Mouse (Mus musculus) lung, adult 2 months (tissue): ENCODE data around the gene Alk. TPM values are rescaled to one million over a fixed set of nuclear protein-coding genes. Genes with fewer than 3 reads are reported as not detected.

Source experiments
- DNase-seq: peaks from one replicate; pipeline ENCODE4 v3.0.0; 2022
- H3K4me1 ChIP-seq: fragments of 200-500 bp; 2 replicates; pipeline ENCODE4 v1.6.1; 2011; ENCODE audit warnings: low read length; ENCODE audit not compliant: control insufficient read depth, insufficient read depth
- H3K4me3 ChIP-seq: fragments of 200-500 bp; replicated peaks from 2 replicates; pipeline ENCODE3; 2011; ENCODE audit warnings: low read depth, mild to moderate bottlenecking, control low read depth, low read length; ENCODE audit errors: extremely low read depth
- CTCF ChIP-seq: fragments of 200-500 bp; IDR thresholded peaks from 2 replicates; pipeline ENCODE4 v1.5.1; 2011; ENCODE audit warnings: mild to moderate bottlenecking, low read length, control low read depth; ENCODE audit not compliant: insufficient read depth
- POLR2A ChIP-seq: fragments of 200-500 bp; IDR thresholded peaks from 2 replicates; pipeline ENCODE4 v1.6.1; 2011; ENCODE audit warnings: low read depth, mild to moderate bottlenecking, control low read depth, low read length, borderline replicate concordance; ENCODE audit errors: extremely low read depth
- WGBS: fragments of 180-500 bp; shearing (Covaris S2); methylation state at CpG from one replicate; pipeline ENCODE4 v1.1.7; 2018; 5-methylcytosine and 5-hydroxymethylcytosine counted together
- polyA plus RNA-seq: library from polyadenylated mRNA; depleted of rRNA; stranded (reverse); fragments of >200 nt; gene quantifications from 2 replicates; pipeline ENCODE4 v1.2.3, GENCODE M21; 2012

Gene Alk
- polyA plus RNA-seq, 1 experiment: not detected

DNA sequence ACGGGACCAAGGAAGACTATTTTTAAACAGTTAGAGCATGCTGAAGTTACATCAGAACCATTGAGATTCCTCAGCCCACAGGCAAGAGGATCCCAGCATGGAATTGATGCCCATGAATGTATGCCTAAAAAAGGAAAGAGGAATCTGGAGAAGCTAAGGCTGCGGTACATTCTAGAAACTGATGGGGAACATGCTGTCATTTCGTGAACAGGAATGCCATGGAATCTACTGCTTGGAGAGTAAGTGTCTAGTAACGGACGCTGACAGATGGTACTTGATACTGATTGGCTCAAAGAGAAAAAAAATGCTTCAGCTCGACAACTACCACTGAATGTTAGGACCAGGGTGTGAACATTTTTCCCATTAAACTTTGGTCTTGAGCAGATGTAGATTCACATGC, 69.1 kb downstream of the Alk start:
- 75% methylated on average over 6 of the region's 6 CpGs for WGBS
- DNase-seq: no peak
- H3K4me3 ChIP-seq: no peak overlapping the region
- TF ChIP-seq CTCF (no peak), POLR2A (no peak)
- H3K4me1 ChIP-seq: no peaks in the 10 kb centered on the region

DNA sequence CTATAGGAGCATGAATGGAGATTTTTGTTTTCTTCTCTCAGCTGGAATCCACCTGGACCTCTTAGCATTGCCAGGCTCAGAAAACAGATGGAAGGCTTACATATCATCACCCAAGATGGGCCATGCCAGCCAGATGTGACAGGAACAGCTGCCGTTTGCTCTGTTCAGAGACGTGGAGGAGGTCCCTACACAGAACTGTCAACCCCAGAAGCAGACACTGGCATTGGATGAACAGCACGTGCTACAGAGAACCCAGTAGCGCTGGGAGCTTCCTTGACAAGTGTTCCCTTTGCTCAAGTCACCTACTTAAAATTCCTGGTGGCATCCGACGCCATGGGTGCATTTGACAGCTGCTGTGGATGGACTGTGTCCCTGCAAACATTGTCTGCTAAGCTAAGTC, 72.2 kb downstream of the Alk start:
- 69% methylated on average over 6 of the region's 6 CpGs for WGBS
- H3K4me3 ChIP-seq: no peak overlapping the region
- TF ChIP-seq POLR2A: no peak
- TF ChIP-seq CTCF: no peak
- no peak for DNase-seq
- H3K4me1 ChIP-seq: no peaks in the 10 kb centered on the region

DNA sequence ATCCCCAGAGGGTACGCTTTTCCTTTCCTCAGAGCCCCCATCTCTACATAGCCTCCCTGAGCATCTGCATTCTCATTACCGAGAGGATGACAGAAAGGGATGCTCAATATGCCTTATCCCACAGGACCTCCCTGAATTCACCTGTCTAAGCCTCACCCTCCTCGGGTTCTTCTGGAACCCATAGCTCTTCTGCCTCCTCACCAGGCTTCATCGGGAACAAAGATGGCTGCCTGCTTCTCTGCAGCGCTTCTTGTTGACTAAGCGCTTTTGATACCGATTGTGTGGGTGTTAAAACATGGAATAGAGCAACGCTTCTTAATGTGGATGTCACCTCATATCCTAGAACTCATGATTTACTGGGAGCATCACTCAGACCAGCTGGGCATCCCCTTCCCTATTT, 75.9 kb downstream of the Alk start:
- no peak for TF ChIP-seq POLR2A
- no peak for TF ChIP-seq CTCF
- 89% methylated on average over 8 of the region's 8 CpGs for WGBS
- DNase-seq: no peak
- Histone ChIP-seq H3K4me1 (no peaks in the 10 kb centered on the region), H3K4me3 (no peak overlapping the region)

DNA sequence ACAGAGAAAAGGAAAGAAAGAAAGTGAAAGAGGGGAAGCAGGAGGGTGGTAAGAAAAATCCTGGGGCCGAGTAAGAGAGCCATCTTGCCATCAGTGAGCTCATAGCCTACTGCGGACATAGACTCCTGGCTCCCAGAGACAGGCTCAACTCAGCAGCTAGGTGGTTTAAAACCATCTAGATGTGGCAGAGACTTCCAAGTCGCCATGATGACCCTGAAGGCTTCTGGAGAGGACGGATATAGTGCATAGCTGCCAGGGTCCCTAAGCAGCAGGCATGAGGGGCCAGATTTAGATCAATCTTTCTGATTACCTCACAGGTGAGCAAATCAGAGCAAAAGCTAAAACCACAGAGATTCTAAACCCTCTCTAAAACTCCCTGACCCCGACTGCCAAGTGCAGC, 76.9 kb downstream of the Alk start:
- no peak for DNase-seq
- WGBS: 61% methylated on average over 5 of the region's 5 CpGs
- TF ChIP-seq CTCF (no peak), POLR2A (no peak)
- no peak overlapping the region for H3K4me3 ChIP-seq
- H3K4me1 ChIP-seq: no peaks in the 10 kb centered on the region

DNA sequence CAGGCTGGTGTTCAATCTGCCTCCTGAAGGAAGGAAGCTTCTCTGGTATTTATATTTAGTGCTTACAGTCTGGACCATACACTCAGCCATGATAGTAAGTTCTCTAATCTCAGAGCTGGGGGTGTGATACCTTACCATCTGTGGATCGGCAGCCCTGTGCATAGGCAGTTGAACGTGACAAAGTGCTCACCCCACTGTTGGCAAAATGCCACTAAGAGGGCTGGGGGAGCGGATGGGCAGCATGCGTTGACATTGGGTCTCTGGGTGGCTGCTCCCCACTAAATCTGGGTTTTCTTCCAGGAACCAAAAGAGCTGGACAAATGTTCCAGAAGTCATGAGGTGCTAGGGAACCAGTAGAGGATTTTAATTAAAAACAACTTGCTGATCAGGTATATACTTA, 78.1 kb downstream of the Alk start:
- Histone ChIP-seq H3K4me1 (no peaks in the 10 kb centered on the region), H3K4me3 (no peak overlapping the region)
- TF ChIP-seq POLR2A (no peak), CTCF (no peak)
- WGBS: 61% methylated on average over 4 of the region's 4 CpGs
- DNase-seq: no peak

DNA sequence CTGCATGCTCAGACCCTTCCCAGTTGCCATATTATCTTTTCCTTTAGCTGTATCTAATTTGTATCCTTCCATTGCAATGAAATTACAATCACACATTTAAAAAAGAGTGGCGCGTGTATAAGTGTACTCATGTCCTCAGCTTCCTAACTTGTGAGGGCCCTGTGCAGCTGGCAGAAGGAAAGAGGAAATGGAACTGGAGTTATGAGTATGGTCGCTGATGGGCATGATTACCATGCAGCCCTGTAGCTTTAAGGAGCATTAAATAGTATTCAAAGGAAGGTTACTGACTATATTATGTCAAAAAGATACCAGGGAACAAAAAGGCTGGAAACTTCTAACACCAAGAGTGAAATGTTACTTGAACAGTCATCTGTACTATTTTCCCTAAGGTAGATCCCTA, 79.6 kb downstream of the Alk start:
- 93% methylated on average over 3 of the region's 3 CpGs for WGBS
- no peak for DNase-seq
- TF ChIP-seq POLR2A: no peak
- TF ChIP-seq CTCF: no peak

DNA sequence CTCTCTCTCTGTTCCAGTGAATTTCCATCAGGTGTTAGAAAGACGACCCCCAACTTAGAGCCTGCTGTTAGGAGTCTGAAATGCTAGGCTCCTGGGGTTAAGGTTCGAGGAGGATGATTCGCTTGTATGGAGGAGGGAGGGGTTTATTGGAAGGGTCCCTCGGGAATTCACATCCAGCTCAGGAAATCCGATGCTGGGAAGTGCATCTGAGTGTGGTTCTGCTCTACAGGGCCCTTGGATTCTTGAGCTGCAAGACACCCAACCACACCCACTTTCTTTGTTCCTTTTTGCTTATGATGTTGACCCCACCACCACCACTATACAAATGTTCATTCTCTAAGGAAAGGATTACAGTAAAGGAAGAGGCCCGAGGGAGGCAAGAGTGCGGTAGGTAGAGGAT, 81.4 kb downstream of the Alk start:
- no peak for TF ChIP-seq POLR2A
- no peak for TF ChIP-seq CTCF
- H3K4me1 ChIP-seq: no peaks in the 10 kb centered on the region
- H3K4me3 ChIP-seq: no peak overlapping the region
- 49% methylated on average over 7 of the region's 7 CpGs for WGBS
- DNase-seq: no peak

More for the DNA sequence above, 79.6 kb downstream of the Alk start:
- H3K4me3 ChIP-seq: no peak overlapping the region
- H3K4me1 ChIP-seq: no peaks in the 10 kb centered on the region

DNA sequence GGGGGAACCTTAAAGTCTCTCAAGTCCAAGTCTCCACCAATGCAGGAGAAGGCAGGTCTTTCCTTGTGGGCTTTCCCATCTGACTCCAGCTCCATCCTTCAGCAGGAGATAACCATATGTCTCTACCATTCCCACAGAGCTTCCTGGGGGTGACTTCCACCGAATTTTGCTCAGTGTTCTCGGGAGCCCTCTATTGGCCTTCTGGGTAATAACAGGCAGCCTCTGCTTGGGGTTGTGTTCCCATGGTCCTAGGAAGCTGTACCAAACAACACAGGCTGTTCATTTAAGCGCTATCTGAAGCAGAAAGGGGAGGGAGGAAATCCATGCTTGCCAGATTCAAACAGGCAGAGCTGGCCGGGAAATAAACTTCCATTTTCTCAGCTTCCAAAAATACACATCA, 82.0 kb downstream of the Alk start:
- TF ChIP-seq CTCF (peak; percentile 45), POLR2A (no peak)
- Histone ChIP-seq H3K4me3 (no peak overlapping the region), H3K4me1 (no peaks in the 10 kb centered on the region)
- 10% methylated on average over 4 of the region's 4 CpGs for WGBS
- DNase-seq: peak; percentile 28

DNA sequence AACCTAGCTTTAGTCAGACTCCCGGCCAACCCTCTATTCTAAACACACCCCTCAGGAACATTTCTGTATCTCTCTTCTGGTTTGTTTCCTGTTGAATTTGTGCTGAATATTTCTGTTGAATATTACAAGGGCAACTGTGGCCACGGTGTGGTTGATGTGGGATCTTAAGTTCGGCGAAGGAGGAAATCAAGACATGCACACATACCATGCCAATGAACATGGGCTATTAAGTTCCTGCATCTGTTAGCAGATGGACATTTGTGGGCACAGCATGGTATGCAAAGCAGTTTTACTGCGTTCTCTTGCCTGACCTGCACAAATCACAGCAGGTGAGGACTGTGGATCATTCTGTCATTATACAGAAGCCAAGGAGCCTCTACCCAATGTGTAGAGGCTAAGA, 83.1 kb downstream of the Alk start:
- 63% methylated on average over 5 of the region's 5 CpGs for WGBS
- no peak for DNase-seq
- TF ChIP-seq POLR2A (no peak), CTCF (no peak)
- H3K4me3 ChIP-seq: no peak overlapping the region
- H3K4me1 ChIP-seq: no peaks in the 10 kb centered on the region

DNA sequence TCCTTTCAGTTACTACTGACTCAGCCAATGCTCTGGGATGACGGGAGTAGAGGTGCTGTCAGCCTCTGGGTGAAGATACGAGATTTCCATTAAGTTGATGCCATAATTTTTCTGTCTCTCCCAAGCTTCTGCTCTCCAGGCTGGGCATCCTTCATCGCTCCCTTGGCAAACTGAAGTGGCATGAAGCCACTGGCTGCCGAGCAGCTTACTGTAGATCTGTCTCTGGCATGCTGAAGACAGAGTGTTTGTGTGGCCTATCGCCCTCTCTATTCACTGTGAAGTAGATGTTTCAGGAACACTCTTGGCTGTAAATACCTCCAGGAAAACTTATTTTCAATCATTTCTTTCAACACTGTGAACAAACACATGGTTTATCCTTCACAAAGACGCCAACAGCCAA, 93.7 kb downstream of the Alk start:
- WGBS: 55% methylated on average over 6 of the region's 6 CpGs

More for the DNA sequence above, 93.7 kb downstream of the Alk start:
- no peak for TF ChIP-seq CTCF
- TF ChIP-seq POLR2A: no peak
- Histone ChIP-seq H3K4me3 (no peak overlapping the region), H3K4me1 (no peaks in the 10 kb centered on the region)
- no peak for DNase-seq
